Mouse (Mus musculus) testis, adult 2 months (tissue): ENCODE data around the gene Rcor3. TPM values are rescaled to one million over a fixed set of nuclear protein-coding genes. Genes with fewer than 3 reads are reported as not detected.
A peak's percentile ranks its signal among the peaks of the same experiment; 100 is the strongest.

ENCODE experiments used
- H3K27ac ChIP-seq: fragments of 200-500 bp; 2 replicates; pipeline ENCODE4 v1.5.1; 2012; ENCODE audit warnings: low read depth, low read length; ENCODE audit not compliant: control insufficient read depth, insufficient read depth
- H3K27me3 ChIP-seq: fragments of 200-500 bp; 2 replicates; pipeline ENCODE4 v1.6.1; 2012; ENCODE audit warnings: mild to moderate bottlenecking, low read length, moderate library complexity; ENCODE audit not compliant: control insufficient read depth, insufficient read depth
- H3K36me3 ChIP-seq: fragments of 200-500 bp; 2 replicates; pipeline ENCODE4 v1.6.1; 2012; ENCODE audit warnings: mild to moderate bottlenecking, low read length; ENCODE audit not compliant: control insufficient read depth, insufficient read depth
- H3K4me1 ChIP-seq: fragments of 200-500 bp; 2 replicates; pipeline ENCODE4 v1.6.1; 2012; ENCODE audit warnings: low read length; ENCODE audit not compliant: control insufficient read depth, insufficient read depth
- H3K4me3 ChIP-seq: fragments of 200-500 bp; 2 replicates; pipeline ENCODE4 v1.5.1; 2012; ENCODE audit warnings: low read depth, mild to moderate bottlenecking, low read length, moderate library complexity, mixed read lengths; ENCODE audit not compliant: control insufficient read depth
- CTCF ChIP-seq: fragments of 200-500 bp; IDR thresholded peaks from 2 replicates; pipeline ENCODE4 v1.5.1; 2012; ENCODE audit warnings: low read depth, mild to moderate bottlenecking, inconsistent platforms, low read length, moderate library complexity; ENCODE audit not compliant: control insufficient read depth, insufficient read depth, insufficient replicate concordance
- POLR2A ChIP-seq: fragments of 200-500 bp; IDR thresholded peaks from 2 replicates; pipeline ENCODE4 v1.6.1; 2012; ENCODE audit warnings: low read depth, mild to moderate bottlenecking, inconsistent platforms, low read length, moderate library complexity; ENCODE audit not compliant: control insufficient read depth
- polyA plus RNA-seq: library from polyadenylated mRNA; depleted of rRNA; stranded (reverse); fragments of >200 nt; gene quantifications from 2 replicates; pipeline ENCODE4 v1.2.3, GENCODE M21; 2012

The Rcor3 gene
- polyA plus RNA-seq, 1 experiment = 122 TPM

GRCm38 (mm10) chr1:192136561-192137290 lies 1.1 kb downstream of the Rcor3 start:
- H3K4me1 ChIP-seq = peaks cover 13% of the 10 kb centered on the region
- TF ChIP-seq POLR2A (peak; percentile 38; the same call in 1 of the 2 replicates), CTCF (no peak)
- H3K4me3 ChIP-seq = peak overlapping the region; percentile 91
- H3K27me3 ChIP-seq = no peaks in the 10 kb centered on the region
- H3K27ac ChIP-seq = peak overlapping the region; percentile 77
- H3K36me3 ChIP-seq = no peaks in the 10 kb centered on the region

DNA sequence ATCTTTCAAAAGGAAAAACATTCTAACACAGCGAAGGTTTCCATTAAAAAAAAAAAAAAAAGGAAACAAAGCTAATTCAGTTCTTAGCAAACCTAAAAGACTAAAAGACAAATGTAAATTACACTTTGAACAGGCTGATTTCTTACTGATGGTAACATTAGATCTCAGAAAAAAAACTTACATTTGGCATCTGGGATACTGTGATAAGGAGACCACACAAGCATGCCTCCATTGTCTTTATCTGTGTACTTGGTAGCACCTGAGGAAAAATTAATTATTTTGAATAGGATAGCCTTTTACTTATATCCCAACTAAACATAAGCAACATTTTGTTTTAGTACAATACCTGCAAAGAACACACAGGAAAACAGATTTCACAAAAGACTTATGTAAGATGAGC lies 7.7 kb downstream of the Rcor3 start:
- H3K27ac ChIP-seq = no peak overlapping the region
- TF ChIP-seq POLR2A (no peak), CTCF (no peak)
- H3K27me3 ChIP-seq = no peaks in the 10 kb centered on the region
- H3K36me3 ChIP-seq = no peaks in the 10 kb centered on the region
- no peaks in the 10 kb centered on the region for H3K4me1 ChIP-seq
- H3K4me3 ChIP-seq = no peak overlapping the region

DNA sequence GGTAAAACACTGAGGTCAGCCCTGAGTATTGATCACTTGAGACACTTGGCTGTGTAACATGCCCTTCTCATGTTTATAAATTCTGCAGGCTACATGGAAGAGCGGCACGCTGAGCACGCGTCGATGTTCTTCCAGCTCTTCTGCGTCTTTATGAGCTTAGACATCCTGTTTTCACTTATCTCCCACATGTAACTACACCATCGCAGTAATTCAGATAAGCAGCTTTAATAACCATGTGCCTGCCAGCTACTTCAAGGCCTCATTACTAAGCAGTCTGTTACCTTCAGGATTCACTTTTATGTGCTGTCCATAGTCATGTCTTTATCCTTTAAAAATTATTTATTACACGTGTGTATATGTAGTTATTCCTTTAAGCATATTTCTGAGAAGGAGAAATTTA lies 9.5 kb downstream of the Rcor3 start:
- TF ChIP-seq POLR2A (no peak), CTCF (no peak)
- no peak overlapping the region for H3K27ac ChIP-seq

GRCm38 (mm10) chr1:192125761-192126160 lies 12.1 kb downstream of the Rcor3 start:
- no peaks in the 10 kb centered on the region for H3K27me3 ChIP-seq
- H3K4me3 ChIP-seq = no peak overlapping the region
- peaks cover 2% of the 10 kb centered on the region; the same call in 1 of the 2 replicates for H3K36me3 ChIP-seq
- no peak overlapping the region for H3K27ac ChIP-seq
- H3K4me1 ChIP-seq = no peaks in the 10 kb centered on the region
- TF ChIP-seq CTCF (no peak), POLR2A (no peak)

More for the DNA sequence above, 9.5 kb downstream of the Rcor3 start:
- Histone ChIP-seq H3K36me3 (peaks cover 1% of the 10 kb centered on the region; the same call in 1 of the 2 replicates), H3K27me3 (no peaks in the 10 kb centered on the region), H3K4me1 (no peaks in the 10 kb centered on the region), H3K4me3 (no peak overlapping the region)

DNA sequence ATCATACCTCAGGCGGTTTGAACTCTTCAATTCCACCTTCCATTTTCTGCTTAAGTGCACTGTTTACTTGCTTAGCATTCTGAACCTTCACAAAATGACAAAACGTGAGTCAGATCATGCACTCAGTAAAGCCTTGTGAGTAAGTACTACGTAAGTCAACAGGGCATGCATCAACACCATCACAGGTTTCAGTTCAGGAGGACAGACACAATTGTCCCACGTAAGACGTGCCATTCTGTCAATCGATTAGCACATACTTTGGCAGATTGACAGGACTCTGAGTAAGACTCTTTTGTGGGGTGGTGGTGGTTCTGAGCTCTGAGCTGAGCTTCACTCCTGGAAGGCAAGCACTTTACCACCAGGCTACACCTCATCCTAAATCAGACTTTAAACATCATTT lies 21.6 kb downstream of the Rcor3 start:
- H3K27me3 ChIP-seq = no peaks in the 10 kb centered on the region
- H3K4me1 ChIP-seq = no peaks in the 10 kb centered on the region
- TF ChIP-seq POLR2A = no peak
- no peak for TF ChIP-seq CTCF
- H3K36me3 ChIP-seq = peaks cover 4% of the 10 kb centered on the region
- H3K27ac ChIP-seq = no peak overlapping the region
- H3K4me3 ChIP-seq = no peak overlapping the region

DNA sequence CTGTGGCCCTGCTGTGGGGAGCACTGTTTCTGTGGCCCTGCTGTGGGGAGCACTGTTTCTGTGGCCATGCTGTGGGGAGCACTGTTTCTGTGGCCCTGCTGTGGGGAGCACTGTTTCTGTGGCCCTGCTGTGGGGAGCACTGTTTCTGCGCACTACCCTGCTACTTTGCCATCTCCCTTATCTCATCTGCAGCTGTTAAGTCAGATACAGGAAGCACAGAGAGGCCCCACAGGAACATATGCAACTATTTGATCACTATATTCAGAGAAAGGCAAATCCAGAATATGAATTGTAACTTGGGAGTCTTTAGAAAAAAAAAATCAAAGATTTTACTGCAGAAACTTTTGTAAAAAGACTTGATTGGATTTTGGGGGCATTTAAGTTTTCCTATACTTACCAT lies 22.5 kb downstream of the Rcor3 start:
- Histone ChIP-seq H3K27ac (no peak overlapping the region), H3K4me3 (no peak overlapping the region), H3K36me3 (peaks cover 3% of the 10 kb centered on the region), H3K27me3 (no peaks in the 10 kb centered on the region), H3K4me1 (no peaks in the 10 kb centered on the region)
- TF ChIP-seq POLR2A = no peak
- no peak for TF ChIP-seq CTCF

DNA sequence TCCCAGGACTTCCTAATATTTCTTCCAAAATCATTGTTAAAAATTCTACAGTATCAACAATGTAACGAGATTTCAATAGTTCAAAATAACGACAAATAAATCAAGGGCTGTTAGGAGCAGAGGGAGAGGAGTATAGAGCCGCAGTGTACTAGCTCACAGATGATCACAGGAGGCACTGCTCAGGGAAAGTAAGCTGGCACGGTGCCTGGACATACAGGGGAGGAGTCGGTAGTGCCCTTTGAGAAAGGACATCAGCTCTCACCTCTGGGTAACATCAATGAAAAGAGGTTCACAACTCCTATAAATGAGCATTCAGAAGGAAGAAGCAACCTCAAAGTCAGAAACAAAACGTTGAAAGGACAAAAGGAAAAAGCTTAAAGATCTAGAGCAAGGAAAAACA lies 28.7 kb downstream of the Rcor3 start:
- no peaks in the 10 kb centered on the region for H3K36me3 ChIP-seq

DNA sequence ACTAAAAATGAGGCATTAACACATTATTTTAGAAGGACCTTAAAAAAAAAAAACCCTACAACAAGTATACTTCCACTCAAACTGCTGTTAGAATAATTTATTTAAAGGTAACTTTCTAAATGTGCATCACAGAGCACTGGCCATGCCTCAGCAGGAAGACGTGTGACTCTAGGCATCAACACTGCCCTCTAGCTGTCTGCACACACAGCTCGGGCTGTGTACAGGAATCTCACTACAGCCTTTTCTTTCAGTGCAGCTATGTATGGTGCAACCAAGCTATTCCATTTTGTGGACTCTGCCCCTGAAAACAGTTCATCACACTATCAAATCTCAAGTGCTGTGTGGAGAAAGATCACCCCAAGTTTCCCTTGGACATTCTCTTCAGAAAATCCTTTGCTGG lies 30.5 kb downstream of the Rcor3 start:
- H3K36me3 ChIP-seq = no peaks in the 10 kb centered on the region
- H3K4me3 ChIP-seq = no peak overlapping the region
- H3K27me3 ChIP-seq = no peaks in the 10 kb centered on the region
- H3K4me1 ChIP-seq = no peaks in the 10 kb centered on the region
- TF ChIP-seq CTCF = peak; percentile 39; the same call in 1 of the 2 replicates
- TF ChIP-seq POLR2A = no peak
- H3K27ac ChIP-seq = no peak overlapping the region

More for the DNA sequence above, 28.7 kb downstream of the Rcor3 start:
- TF ChIP-seq POLR2A (no peak), CTCF (no peak)
- H3K4me3 ChIP-seq = no peak overlapping the region
- no peak overlapping the region for H3K27ac ChIP-seq
- H3K4me1 ChIP-seq = no peaks in the 10 kb centered on the region
- H3K27me3 ChIP-seq = no peaks in the 10 kb centered on the region
